Mouse (Mus musculus): ENCODE data around the gene Umps.

- TF ChIP-seq POLR2A (IDR thresholded peaks at IDR 0.05; ENCODE audit: low read depth, low read length) = no peak
- TF ChIP-seq CTCF (IDR thresholded peaks at IDR 0.05; ENCODE audit: extremely low read depth, insufficient read length, insufficient replicate concordance, low read depth, low read length) = no peak
Measured at GRCm38 (mm10) chr16:33986993-33987392, 20.2 kb upstream of the Umps start.

All from small intestine, adult 2 months (tissue).